Mouse (Mus musculus) neural tube, embryonic 11.5 days (tissue): Measurements from ENCODE around the gene Pdzk1ip1. TPM values are rescaled to one million over a fixed set of nuclear protein-coding genes. Genes with fewer than 3 reads are reported as not detected.

Experiments
- ATAC-seq: fragments of 200-750 bp; cut with Nextera tagmentation; 2 replicates; pipeline ENCODE4 v1.8.0; 2017; ENCODE audit warnings: moderate number of reproducible peaks, mild to moderate bottlenecking, moderate TSS enrichment, moderate library complexity; ENCODE audit not compliant: insufficient read depth, low FRiP score, low TSS enrichment
- DNase-seq: peaks from one replicate; pipeline ENCODE4 v3.0.0-alpha.2; 2015; ENCODE audit warnings: low spot score
- H3K27ac ChIP-seq: fragments of 300-500 bp; sonication (generic); 2 replicates; pipeline ENCODE4 v1.5.1; 2014; ENCODE audit warnings: low read depth, mild to moderate bottlenecking, low read length
- H3K27me3 ChIP-seq: fragments of 300-500 bp; sonication (generic); 2 replicates; pipeline ENCODE4 v1.6.1; 2014; ENCODE audit warnings: mild to moderate bottlenecking, low read length, mixed read lengths; ENCODE audit not compliant: control insufficient read depth, insufficient read depth
- H3K36me3 ChIP-seq: fragments of 300-500 bp; sonication (generic); 2 replicates; pipeline ENCODE4 v1.6.1; 2014; ENCODE audit warnings: mild to moderate bottlenecking, low read length, moderate library complexity, mixed read lengths; ENCODE audit not compliant: control insufficient read depth, insufficient read depth
- H3K4me1 ChIP-seq: fragments of 300-500 bp; sonication (generic); 2 replicates; pipeline ENCODE4 v1.6.1; 2014; ENCODE audit warnings: low read length, mixed read lengths; ENCODE audit not compliant: control insufficient read depth, insufficient read depth
- H3K4me2 ChIP-seq: fragments of 300-500 bp; sonication (generic); 2 replicates; pipeline ENCODE4 v1.6.1; 2014; ENCODE audit warnings: low read depth, mild to moderate bottlenecking, moderate library complexity
- H3K4me3 ChIP-seq: fragments of 300-500 bp; sonication (generic); 2 replicates; pipeline ENCODE4 v1.5.1; 2014; ENCODE audit warnings: low read depth, low read length
- H3K9ac ChIP-seq: fragments of 300-500 bp; sonication (generic); 2 replicates; pipeline ENCODE4 v1.6.1; 2014; ENCODE audit warnings: mild to moderate bottlenecking, low read length
- H3K9me3 ChIP-seq: fragments of 300-500 bp; sonication (generic); 2 replicates; pipeline ENCODE4 v1.6.1; 2016; ENCODE audit warnings: low read length; ENCODE audit not compliant: control insufficient read depth
- WGBS: fragments of 180-500 bp; shearing (Covaris S2); extraction: QIAGEN DNeasy Blood & Tissue Kit; methylation state at CpG from one replicate; pipeline ENCODE4 v1.1.7; 2014; 5-methylcytosine and 5-hydroxymethylcytosine counted together
- polyA plus RNA-seq: library from polyadenylated mRNA; unstranded; fragments of >200 nt; fragmentation: Nextera tagmentation; extraction: Ambion mirVana; gene quantifications from 2 replicates; pipeline ENCODE4 v1.2.1, GENCODE M21; 2014

The Pdzk1ip1 gene
- polyA plus RNA-seq, 1 experiment from 2014 or later: 14.7 TPM

- H3K4me2 ChIP-seq: peak within 1 kb of the TSS; percentile 33
- DNase-seq (peak; percentile 66), ATAC-seq (peak; percentile 33; the same call in 1 of the 2 replicates)
- H3K27ac ChIP-seq: peak within 1 kb of the TSS; percentile 21; the same call in 1 of the 2 replicates
- H3K9me3 ChIP-seq: no peaks in the 10 kb centered on the region
- H3K4me1 ChIP-seq: no peaks in the 10 kb centered on the region; the same call in 1 of the 2 replicates
- peaks cover 95% of the 10 kb centered on the region for H3K27me3 ChIP-seq
- WGBS: under 1% methylated on average over 59 of the region's 60 CpGs
- no peaks in the 10 kb centered on the region for H3K36me3 ChIP-seq
- peak within 1 kb of the TSS; percentile 27 for H3K4me3 ChIP-seq
- H3K9ac ChIP-seq: peak within 1 kb of the TSS; percentile 36
Measured at GRCm38 (mm10) chr4:115056371-115056920, 32.1 kb upstream of the Pdzk1ip1 start, which contains the start of gene Tal1. TSS of gene Tal1 (plus strand) at chr4:115056426.

DNA sequence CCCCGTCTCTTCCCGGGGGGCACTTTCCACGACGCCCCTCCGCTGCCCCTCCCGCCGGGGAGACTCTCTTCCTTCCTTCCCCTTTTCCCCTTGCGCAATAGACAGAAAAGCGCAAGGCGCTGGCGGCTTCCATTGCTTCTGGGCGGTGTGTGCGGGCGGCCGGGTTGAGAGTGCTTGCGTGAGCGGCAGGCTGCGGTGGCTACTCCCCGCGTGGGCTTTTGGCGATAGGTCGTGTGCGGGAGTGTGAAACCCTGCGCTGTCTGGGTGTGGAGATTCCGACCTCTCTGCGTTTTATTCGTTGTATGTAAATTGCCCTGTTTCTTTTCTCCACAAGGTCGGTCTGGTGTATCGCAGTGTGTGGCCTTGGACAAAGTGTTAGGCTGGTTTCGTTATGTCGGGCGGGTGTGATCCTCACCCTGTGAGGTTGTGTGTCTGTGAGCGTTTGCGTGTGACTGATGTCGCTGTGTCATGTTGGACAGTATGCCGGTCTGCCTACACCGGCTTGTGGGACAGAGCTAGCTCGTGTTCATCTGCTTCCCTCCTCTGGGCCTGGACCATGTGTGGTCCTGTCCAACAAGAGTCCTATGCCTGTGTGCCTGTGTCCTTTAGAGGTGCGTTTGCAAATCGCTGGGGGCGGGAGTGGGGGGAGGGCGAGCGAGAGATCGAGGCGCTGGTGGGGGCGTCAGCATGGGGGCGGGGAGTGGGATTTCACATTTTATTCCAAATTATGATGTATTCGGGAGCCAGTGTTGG, 31.4 kb upstream of the Pdzk1ip1 start:
- Histone ChIP-seq H3K4me3 (peak overlapping the region; percentile 27), H3K4me2 (peak overlapping the region; percentile 33), H3K9ac (peak overlapping the region; percentile 36), H3K36me3 (no peaks in the 10 kb centered on the region), H3K27ac (peak overlapping the region; percentile 21; the same call in 1 of the 2 replicates), H3K4me1 (no peaks in the 10 kb centered on the region; the same call in 1 of the 2 replicates), H3K9me3 (no peaks in the 10 kb centered on the region), H3K27me3 (peaks cover 95% of the 10 kb centered on the region)
- ATAC-seq: peak; percentile 56; the same call in 1 of the 2 replicates
- peak; percentile 76 for DNase-seq
- WGBS: under 1% methylated on average over 47 of the region's 48 CpGs

DNA sequence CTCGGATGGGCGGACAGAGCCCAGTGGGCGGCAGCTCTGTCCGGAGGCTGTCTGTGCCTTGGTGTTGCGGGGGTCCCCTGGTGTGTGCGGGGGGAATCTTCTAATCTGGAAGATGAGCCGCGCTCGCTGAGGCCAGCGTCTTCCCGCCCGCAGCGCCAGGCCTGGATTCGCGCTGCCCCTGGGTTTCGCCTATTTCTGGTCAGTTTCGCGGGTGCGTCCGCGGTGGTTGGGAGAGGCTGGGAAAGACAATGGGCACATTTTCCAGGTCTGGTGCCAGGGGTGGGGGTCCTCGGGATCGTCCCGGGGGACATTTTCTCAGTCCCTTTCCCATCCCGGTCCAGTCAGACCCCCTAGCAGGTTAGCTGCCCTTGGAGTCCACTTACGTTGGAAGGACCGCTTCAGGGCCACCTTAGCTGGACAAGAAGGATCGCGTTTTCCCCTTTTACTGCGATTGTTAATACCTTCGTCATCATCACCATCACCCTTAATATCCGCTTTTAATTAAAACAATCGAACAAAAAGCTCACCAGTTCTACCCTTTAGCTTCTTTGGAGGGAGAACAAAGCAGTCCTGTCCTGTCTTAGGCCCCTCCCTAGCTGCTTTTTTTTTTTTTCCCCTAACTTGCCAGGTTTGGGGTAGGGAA, 30.7 kb upstream of the Pdzk1ip1 start:
- H3K4me2 ChIP-seq: no peak overlapping the region
- H3K9me3 ChIP-seq: no peaks in the 10 kb centered on the region
- H3K9ac ChIP-seq: peak overlapping the region; percentile 36
- WGBS: under 1% methylated on average over 33 of the region's 33 CpGs
- no peak for ATAC-seq
- H3K4me3 ChIP-seq: peak overlapping the region; percentile 27
- H3K4me1 ChIP-seq: peaks cover 2% of the 10 kb centered on the region
- H3K27ac ChIP-seq: no peak overlapping the region
- H3K27me3 ChIP-seq: peaks cover 95% of the 10 kb centered on the region
- H3K36me3 ChIP-seq: no peaks in the 10 kb centered on the region
- DNase-seq: peak; percentile 53

DNA sequence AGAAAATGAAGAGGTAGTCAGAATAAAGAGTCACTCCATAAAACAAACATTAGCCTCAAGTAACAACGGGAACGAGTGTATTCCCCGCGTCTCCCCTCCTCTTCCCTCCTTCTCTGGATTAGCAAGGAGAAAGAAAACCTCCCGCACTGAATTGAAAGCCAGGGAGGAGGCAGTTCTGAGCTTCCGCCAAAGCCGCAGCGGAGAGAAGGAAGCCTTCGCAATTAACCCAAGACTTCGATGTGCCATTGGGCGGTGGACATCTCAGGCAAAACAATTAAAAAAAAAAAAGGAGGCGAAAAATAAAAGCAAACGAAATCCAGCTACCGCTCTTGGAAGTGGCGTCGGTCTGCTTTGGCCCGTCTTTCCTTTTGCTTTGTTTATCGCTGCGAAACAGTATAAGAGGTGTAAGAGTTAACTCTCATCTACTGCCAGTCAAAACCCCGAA, 30.2 kb upstream of the Pdzk1ip1 start:
- peak overlapping the region; percentile 6; the same call in 1 of the 2 replicates for H3K9ac ChIP-seq
- H3K4me1 ChIP-seq: peaks cover 7% of the 10 kb centered on the region
- no peak overlapping the region for H3K27ac ChIP-seq
- DNase-seq: peak; percentile 52
- H3K4me3 ChIP-seq: peak overlapping the region; percentile 27
- no peak overlapping the region for H3K4me2 ChIP-seq
- H3K27me3 ChIP-seq: peaks cover 95% of the 10 kb centered on the region
- no peaks in the 10 kb centered on the region for H3K36me3 ChIP-seq
- no peak for ATAC-seq
- under 1% methylated on average over 20 of the region's 20 CpGs for WGBS
- H3K9me3 ChIP-seq: no peaks in the 10 kb centered on the region

- ATAC-seq (no peak), DNase-seq (peak; percentile 31)
- Histone ChIP-seq H3K9ac (no peak overlapping the region), H3K36me3 (no peaks in the 10 kb centered on the region), H3K4me2 (no peak overlapping the region), H3K27me3 (peaks cover 98% of the 10 kb centered on the region), H3K4me1 (peaks cover 13% of the 10 kb centered on the region), H3K27ac (no peak overlapping the region), H3K9me3 (no peaks in the 10 kb centered on the region), H3K4me3 (0 out of 2 replicates have a peak overlapping the region, but pooled peaks have one; percentile 27)
- under 1% methylated on average over 23 of the region's 23 CpGs for WGBS
Measured at GRCm38 (mm10) chr4:115058871-115059590, 29.5 kb upstream of the Pdzk1ip1 start.

- 2% methylated on average over 12 of the region's 12 CpGs for WGBS
- H3K9me3 ChIP-seq: no peaks in the 10 kb centered on the region
- H3K9ac ChIP-seq: no peak overlapping the region
- H3K36me3 ChIP-seq: no peaks in the 10 kb centered on the region
- H3K4me2 ChIP-seq: no peak overlapping the region
- H3K27me3 ChIP-seq: peaks cover 98% of the 10 kb centered on the region
- no peak overlapping the region for H3K27ac ChIP-seq
- H3K4me1 ChIP-seq: peaks cover 13% of the 10 kb centered on the region
- ATAC-seq (no peak), DNase-seq (peak; percentile 41)
- H3K4me3 ChIP-seq: no peak overlapping the region; the same call in 1 of the 2 replicates
Measured at GRCm38 (mm10) chr4:115059871-115060270, 28.6 kb upstream of the Pdzk1ip1 start.

DNA sequence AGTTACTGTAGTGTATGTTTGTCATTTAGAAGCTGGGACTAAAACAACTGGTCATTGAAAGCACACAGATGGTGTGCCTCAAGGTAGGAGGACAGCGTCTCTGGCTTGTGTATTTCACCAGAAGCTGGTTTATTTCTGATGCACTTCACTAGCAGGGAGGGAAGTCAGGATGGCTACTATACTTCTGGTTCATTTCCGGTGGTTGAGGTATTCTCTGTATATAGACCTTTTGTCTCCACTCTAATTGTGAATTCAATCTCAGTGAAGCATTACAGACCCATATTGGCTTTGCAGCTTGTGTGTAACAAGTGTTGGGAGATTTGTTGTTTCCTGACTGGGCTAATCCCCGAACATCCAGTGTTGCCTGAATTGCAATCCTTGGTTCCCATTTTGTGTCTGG, 27.8 kb upstream of the Pdzk1ip1 start:
- peaks cover 98% of the 10 kb centered on the region for H3K27me3 ChIP-seq
- H3K9ac ChIP-seq: no peak overlapping the region
- H3K9me3 ChIP-seq: no peaks in the 10 kb centered on the region
- ATAC-seq (no peak), DNase-seq (no peak)
- WGBS: 22% methylated on average over 3 of the region's 3 CpGs
- H3K36me3 ChIP-seq: no peaks in the 10 kb centered on the region
- H3K4me3 ChIP-seq: no peak overlapping the region
- H3K4me2 ChIP-seq: no peak overlapping the region
- peaks cover 13% of the 10 kb centered on the region for H3K4me1 ChIP-seq
- H3K27ac ChIP-seq: no peak overlapping the region

- peaks cover 85% of the 10 kb centered on the region for H3K27me3 ChIP-seq
- no peak overlapping the region for H3K9ac ChIP-seq
- H3K4me2 ChIP-seq: peak overlapping the region; percentile 85
- no peaks in the 10 kb centered on the region for H3K9me3 ChIP-seq
- peak; percentile 23 for DNase-seq
- ATAC-seq: no peak
- WGBS: 2% methylated on average over 9 of the region's 9 CpGs
- H3K27ac ChIP-seq: no peak overlapping the region
- no peaks in the 10 kb centered on the region for H3K36me3 ChIP-seq
- H3K4me1 ChIP-seq: peaks cover 13% of the 10 kb centered on the region
- peak overlapping the region; percentile 44 for H3K4me3 ChIP-seq
Measured at GRCm38 (mm10) chr4:115062540-115062874, 26.0 kb upstream of the Pdzk1ip1 start.
